Mouse (Mus musculus): ENCODE results near the gene Scgb2b12.
"Not testable (repeated sequence)": the region's sequence is repeated elsewhere in the genome, so short reads cannot be mapped to it uniquely, and the experiment has no call there.

Gene Scgb2b12

DNA sequence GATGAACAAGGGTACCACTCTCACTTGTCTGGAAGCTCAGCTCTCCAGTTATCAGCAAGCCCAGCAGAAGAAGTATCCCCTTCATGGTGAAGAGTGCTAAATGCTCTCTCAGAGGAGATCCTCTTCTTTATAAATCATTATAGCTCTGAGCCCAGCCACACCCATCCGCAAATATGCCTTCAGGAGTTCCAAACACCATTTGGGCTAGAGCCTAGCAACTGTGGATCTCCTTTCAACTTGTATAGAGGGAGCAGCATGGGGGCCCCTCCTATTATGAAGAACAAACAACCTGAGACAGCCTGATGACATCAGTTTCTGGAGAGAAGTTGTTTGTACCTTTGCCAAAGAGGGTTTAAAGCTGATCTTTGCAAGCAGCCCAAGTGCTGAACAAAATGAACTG is at the start of gene Scgb2b12:
Gene Scgb2b12, minus strand, starts transcription at position 101 of the 400 bp plus-strand sequence.
- DNase-seq (ENCODE audit: low spot score), result not testable (repeated sequence)

- DNase-seq (ENCODE audit: low spot score), result not testable (repeated sequence)
These were observed 6.8 kb upstream of the Scgb2b12 start, which contains the start of gene Scgb1b12 for GRCm38 (mm10) chr7:32333882-32334281. Gene Scgb1b12 (plus strand): TSS chr7:32334182.

All from yolk sac, embryonic 10.5 days (tissue).